Mouse (Mus musculus) ovary, adult 2 months (tissue): ENCODE results near the gene Slc30a2. TPM values are rescaled to one million over a fixed set of nuclear protein-coding genes. Genes with fewer than 3 reads are reported as not detected.

ENCODE experiments used
- polyA plus RNA-seq: library from polyadenylated mRNA; depleted of rRNA; stranded (reverse); fragments of >200 nt; gene quantifications from 2 replicates; pipeline ENCODE4 v1.2.3, GENCODE M21; 2012; rRNA removed

Gene Slc30a2
- 10.6 and 10.8 TPM in 2 replicates for polyA plus RNA-seq

DNA sequence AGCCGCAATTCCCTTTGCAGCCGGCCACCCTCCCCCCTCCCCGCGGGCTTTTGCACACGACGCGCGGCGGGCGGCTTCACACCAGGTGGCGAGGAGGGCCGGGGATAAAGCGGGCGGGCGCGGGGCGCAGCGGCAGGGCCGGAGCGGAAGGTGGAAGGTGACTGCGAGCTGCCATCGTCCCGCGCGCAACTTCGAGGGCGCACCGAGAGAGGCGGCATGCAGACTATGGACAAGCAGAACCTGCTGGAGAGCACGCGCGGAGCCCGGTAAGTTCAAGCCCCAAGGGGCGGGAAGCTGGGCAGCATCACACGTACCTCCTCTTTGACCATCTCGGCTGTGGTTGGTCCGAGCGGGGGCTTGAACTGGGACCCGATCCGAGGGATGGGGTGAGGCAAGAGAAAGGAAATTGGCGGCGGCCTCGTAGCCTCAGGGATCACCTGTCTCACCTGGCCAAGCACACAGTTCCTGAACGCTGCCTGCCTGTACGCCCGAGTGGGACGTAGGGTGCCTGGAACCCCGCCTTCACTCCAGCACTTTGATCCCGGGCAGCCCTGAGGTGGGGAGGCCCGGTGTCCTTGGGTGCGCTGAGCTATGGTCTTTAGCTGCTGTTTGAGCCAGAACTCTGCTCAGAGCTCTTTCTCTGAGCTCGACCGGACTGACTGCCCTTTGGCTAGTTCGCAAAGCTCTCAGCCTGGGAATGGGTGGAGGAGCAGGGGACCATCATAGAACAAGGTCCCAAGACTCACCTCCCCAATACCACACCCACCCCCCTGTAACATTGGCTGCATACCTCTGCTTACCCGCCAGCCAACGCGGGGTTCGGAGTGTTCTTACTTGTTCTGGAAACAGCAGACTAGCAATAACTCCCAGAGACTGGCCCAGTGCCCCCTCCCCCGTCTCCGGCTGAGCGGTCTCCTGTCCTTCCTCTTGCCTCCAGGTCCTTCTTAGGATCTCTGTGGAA, at the start of gene Slc30a2:
TSS of gene Slc30a2 (plus strand) at position 111 of the 961 bp plus-strand sequence.

DNA sequence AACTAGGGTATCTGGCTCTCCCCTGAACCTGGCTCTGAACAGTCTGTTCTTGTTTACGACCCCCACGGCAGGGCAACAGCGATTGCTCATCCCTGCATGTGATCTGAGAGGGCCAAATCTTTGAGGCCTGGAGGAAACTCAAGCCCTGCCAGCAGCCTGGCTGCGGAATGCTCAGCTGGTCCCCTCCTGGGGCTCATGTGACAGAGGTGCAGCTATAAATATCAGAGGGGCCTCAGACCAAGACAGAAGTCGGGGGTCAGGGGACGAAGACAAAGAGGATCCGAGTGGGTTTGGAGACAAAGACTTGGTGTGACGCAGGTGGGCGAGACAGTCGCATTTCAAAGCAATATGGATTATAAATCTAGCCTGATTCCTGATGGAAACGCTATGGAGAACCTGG, 28.1 kb upstream of the Slc30a2 start, which contains the start of gene Trim63:
TSS of gene Trim63 (plus strand) at position 245 of the 400 bp plus-strand sequence.

DNA sequence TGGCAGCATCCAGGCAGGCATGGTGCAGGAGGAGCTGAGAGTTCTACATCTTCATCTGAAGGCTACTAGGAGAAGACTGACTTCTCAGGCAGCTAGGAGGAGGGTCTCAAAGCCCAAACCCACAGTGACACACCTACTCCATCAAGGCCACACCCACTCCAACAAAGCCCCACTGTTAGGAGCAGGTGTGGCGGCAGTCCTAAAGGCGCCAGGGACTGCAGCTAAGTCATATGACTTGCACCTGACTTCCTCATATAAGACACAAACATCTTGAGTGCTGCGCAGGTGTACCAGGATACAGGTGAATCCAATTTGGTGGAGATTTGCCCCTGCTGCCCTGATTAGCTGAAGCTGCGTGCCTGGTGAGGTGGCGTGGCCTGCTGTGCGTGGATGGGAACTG, 40.8 kb downstream of the Slc30a2 start, which contains the start of gene Extl1:
TSS of gene Extl1 (minus strand) at position 101 of the 400 bp plus-strand sequence.

DNA sequence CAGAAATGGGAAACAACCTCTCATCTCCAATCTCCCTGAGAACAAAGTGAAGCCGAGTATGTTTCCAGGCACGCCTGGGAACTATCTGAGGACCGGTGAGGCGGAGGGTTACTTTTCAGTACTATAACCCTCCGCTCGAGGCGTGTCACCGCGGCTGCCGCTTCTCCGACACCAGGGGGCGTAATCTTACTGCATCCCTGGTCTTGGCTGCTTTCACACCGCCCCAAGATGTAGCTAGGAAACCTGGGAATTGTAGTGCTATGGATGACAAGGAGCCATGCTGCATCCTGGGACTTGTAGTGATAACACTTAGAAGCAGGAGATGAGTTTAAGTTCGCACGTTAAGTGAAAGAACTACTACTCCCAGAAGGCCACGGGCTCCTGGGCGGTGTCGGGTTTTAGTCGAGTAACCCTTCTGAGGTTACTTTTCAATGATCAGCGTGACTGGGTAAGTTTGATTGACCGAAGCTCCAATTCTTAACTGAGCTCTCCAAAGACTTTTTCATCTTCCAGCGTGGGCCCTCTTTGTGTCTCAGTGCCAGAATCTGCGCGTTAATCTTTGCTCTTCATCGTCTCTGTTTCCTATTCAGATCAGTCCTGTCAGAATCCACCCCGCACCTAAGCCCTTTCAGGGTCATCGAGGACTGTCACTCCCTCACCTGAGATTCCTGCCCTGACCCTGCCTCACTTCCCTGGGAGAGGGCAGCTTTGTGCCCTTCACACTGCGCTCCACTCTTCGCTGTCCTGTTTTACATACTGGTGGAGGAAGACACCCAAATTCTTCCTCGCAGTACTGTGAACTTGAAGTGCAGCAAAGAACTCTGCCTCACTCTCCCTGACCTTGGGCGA, 53.2 kb downstream of the Slc30a2 start, which contains the start of gene Pafah2:
TSS of gene Pafah2 (plus strand) at position 344 of the 849 bp plus-strand sequence.

Other genes with a start within 250 kb of the Slc30a2 start
- gene Cd52, start 248.1 kb upstream of the Slc30a2 start, polyA plus RNA-seq: 11.7 and 21.3 TPM in 2 replicates
- gene Ubxn11, start 240.6 kb upstream of the Slc30a2 start, polyA plus RNA-seq: 37.7 and 40.6 TPM in 2 replicates
- 482 and 666 TPM in 2 replicates for gene Sh3bgrl3, start 214.4 kb upstream of the Slc30a2 start, polyA plus RNA-seq
- gene Cep85, start 156.1 kb upstream of the Slc30a2 start, polyA plus RNA-seq: 34.2 and 37.7 TPM in 2 replicates
- gene Gm7534, start 140.2 kb upstream of the Slc30a2 start, polyA plus RNA-seq: not detected in 2 replicates
- 0.25 TPM in 1 of 2 replicates, not detected in the other for gene Catsper4, start 115.8 kb upstream of the Slc30a2 start, polyA plus RNA-seq
- 5.2 and 6.8 TPM in 2 replicates for gene Cnksr1, start 104.8 kb upstream of the Slc30a2 start, polyA plus RNA-seq
- 0.16 and 0.17 TPM in 2 replicates for gene E130218I03Rik, start 99.5 kb upstream of the Slc30a2 start, polyA plus RNA-seq
- gene Zfp593, start 97.6 kb upstream of the Slc30a2 start, polyA plus RNA-seq: 13.4 and 15.5 TPM in 2 replicates
- gene Gm30191, start 96.2 kb upstream of the Slc30a2 start, polyA plus RNA-seq: 0.44 TPM in 1 of 2 replicates, not detected in the other
- 56.5 and 60.9 TPM in 2 replicates for gene Grrp1, start 89.1 kb upstream of the Slc30a2 start, polyA plus RNA-seq
- gene Pdik1l, start 55.3 kb upstream of the Slc30a2 start, polyA plus RNA-seq: 2.3 and 3.9 TPM in 2 replicates
- 0.36 and 1.1 TPM in 2 replicates for gene Trim63, start 28.1 kb upstream of the Slc30a2 start, polyA plus RNA-seq
- gene Extl1, start 40.7 kb downstream of the Slc30a2 start, polyA plus RNA-seq: 1.1 and 1.8 TPM in 2 replicates
- gene Pafah2, start 53.1 kb downstream of the Slc30a2 start, polyA plus RNA-seq: 14.3 and 20.1 TPM in 2 replicates
- 5.9 and 8.4 TPM in 2 replicates for gene Stmn1, start 125.1 kb downstream of the Slc30a2 start, polyA plus RNA-seq
- gene Paqr7, start 153.5 kb downstream of the Slc30a2 start, polyA plus RNA-seq: 133 and 163 TPM in 2 replicates
- 1.1 and 1.5 TPM in 2 replicates for gene Aunip, start 167.8 kb downstream of the Slc30a2 start, polyA plus RNA-seq
- gene Mtfr1l, start 192.2 kb downstream of the Slc30a2 start, polyA plus RNA-seq: 131 and 161 TPM in 2 replicates
- gene Selenon, start 209.0 kb downstream of the Slc30a2 start, polyA plus RNA-seq: 54.2 and 57.7 TPM in 2 replicates